Mouse (Mus musculus): ENCODE results near the gene Olfr1371.
"Not testable (repeated sequence)": the region's sequence is repeated elsewhere in the genome, so short reads cannot be mapped to it uniquely, and the experiment has no call there.

The Olfr1371 gene

DNA sequence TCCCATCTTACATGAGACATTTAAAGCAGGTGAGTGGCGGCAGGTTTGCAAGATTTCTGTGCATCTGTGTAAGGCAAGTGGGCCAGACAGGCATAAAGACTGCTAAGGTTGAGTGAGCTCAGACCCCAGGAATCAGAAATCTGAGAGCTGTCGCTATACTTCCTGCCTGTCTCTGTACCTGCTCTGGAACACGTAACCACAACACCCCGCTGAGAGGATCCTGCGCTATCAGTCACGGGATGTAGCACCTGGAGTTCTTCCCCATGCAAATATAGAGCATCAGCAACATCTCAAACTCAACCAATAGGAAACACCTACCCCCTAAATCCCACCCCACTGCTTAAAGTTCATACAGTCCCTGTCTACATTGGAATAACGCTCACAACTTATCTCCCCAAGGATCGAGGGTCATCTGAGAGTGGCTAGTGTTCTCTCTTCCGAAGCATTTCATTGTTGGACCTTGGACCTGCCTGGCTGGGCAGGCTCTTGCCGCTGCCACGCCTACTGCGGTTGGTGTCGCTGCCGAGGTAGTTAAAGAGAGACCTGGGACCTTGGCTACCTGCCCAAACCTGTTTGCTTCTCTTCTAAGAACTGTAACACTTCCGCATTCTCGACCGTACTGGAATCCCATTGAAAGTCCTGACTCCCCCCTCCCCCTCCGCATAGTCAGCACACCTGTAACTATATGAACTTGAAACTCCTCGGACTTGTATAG, 10.3 kb upstream of the Olfr1371 start:
- DNase-seq, result no peak

DNA sequence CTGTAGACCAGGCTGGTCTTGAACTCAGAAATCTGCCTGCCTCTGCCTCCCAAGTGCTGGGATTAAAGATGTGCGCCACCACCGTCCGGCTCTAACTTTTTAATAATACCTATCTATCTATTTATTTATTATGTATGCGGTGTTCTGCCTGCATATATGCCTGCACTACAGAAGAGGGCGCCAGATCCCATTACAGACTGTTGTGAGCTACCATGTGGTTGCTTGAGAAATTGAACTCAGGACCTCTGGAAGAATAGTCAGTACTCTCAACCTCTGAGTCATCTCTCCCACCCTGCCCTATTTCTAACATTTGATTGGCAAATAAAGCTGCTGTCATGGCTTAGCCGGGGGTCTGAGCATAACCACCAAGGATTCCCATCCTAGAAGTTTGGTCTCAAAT, 9.1 kb upstream of the Olfr1371 start:
- no peak for DNase-seq

DNA sequence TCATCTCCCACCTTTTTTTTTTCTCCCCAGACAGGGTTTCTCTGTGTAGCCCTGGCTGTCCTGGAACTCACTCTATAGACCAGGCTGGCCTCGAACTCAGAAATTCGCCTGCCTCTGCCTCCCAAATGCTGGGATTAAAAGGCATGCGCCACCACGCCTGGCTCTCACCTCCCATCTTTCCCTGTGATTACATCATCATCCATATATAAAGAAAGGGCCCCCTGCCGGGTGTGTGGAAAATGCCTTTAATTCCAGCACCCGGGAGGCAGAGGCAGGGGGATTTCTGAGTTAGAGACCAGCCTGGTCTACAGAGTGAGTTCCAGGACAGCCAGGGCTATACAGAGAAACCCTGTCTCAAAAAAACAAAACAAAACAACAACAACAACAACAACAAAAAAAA, 8.1 kb upstream of the Olfr1371 start:
- not testable (repeated sequence) for DNase-seq

DNA sequence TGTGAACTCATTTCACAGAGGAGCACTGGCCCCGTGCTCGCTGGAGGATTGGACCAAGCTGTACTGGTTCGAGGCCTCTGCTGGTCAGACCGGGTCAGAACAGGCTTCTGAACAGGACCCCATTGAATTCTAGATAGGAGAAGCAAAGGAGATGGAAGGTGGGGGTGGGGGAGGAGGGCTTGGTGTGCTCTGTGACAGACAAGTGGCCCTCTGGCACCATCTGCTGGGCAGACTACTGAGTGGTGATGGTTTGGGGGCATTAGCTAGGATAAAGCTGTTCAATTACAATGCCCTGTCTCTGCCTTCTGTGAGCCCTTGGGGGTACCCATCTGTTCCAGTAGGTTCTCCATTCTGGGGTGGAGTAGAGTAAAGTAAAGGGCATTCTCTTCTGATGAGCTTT, 6.5 kb upstream of the Olfr1371 start:
- DNase-seq, result peak; percentile 54

DNA sequence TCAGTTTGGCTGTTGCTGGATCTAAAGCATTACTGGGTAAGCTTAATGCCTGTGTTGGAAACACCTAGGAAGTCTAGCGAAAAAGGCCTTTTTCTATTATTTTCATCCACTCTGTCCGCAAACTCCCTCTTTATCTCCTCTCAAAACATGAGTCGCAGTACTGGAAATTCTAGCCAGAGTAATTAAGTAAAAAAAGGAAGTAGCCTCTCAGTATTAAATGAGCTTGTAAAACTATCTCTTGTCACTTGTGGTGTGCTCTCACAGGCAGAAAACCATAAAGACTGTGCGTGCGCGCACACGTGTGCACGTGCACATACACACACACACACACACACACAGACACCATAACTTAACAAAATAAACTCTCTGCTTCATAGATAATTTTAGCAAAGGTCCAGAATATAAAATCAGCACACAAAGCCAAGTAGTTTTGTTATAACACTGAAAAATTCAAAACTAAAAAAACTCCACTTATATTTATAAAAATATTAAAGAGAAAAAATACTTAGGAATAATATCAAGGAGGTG, 17.2 kb downstream of the Olfr1371 start:
- not testable (repeated sequence) for DNase-seq

DNA sequence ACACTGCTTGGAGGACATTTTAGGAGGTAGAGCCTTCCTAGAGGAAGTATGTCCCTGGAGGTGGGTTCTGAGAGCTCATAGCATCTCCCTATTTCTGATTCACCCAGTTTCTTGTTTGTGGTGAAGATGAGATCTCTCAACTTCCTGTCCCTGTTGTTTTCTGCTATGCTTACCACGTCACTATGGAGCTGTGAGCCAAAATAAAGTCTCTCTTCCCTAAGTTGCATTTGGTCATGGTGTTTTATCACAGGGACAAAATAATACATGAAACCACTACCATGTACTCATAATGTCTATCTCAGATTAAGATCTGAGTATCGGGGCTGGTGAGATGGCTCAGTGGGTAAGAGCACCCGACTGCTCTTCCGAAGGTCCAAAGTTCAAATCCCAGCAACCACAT, 33.1 kb downstream of the Olfr1371 start:
- not testable (repeated sequence) for DNase-seq

DNA sequence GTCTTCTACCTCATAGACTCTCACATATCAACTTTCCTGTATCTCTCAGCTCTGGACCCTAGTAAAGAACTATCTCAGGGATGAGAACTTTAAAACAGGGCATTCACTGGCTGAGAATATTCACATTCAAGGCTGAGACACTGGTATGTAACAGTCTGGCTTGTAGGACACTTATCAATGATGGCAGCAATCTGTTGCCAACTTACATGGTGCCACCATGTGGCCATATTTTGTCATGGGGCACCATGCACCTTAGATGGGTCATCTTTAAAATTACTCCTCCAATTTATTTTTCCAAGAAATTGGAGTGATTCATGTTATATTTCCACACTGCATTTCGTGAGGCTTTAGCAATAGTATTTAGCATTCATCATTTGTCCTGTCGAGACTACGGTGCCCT, 33.9 kb downstream of the Olfr1371 start:
- not testable (repeated sequence) for DNase-seq

DNA sequence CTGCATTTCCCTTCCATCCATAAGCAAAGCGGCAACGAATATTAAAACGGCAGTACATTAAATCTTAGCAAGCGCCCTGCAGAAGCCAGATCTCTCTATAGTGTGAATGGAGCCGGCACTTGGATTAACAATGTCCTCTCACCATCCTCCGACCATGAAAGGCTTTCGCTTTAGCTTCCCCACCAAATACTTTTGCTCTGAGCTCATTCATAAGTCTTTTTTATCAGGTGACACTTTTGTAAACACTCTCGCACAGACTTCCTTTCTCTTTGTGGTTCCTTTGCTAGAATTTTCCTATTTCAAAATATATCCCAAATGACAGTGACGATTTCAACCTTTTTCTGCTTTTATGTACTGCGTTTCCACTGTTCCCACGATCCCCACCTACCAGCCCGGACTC, 45.3 kb downstream of the Olfr1371 start:
- DNase-seq, result no peak

DNA sequence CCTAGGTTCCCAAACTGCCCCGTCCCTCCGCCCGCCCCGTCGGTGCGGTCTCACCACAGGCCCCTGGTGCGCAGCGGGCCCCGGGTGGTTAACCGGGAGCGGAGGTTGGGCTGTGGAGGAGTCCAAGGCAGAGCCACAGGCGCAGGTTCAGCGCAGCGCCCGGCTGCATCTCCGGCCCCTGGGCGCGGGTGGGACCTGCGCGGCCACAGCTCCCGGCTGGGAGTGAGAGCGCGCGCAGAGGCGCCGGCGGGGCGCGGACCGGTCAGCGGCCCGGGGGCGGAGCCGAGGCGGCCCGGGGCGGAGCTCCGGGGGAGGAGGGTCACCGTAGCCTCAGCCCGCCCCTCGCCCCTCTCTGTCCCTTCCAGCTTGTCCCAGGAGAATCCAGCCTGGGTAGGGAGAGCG, 45.9 kb downstream of the Olfr1371 start:
- not testable (repeated sequence) for DNase-seq

DNA sequence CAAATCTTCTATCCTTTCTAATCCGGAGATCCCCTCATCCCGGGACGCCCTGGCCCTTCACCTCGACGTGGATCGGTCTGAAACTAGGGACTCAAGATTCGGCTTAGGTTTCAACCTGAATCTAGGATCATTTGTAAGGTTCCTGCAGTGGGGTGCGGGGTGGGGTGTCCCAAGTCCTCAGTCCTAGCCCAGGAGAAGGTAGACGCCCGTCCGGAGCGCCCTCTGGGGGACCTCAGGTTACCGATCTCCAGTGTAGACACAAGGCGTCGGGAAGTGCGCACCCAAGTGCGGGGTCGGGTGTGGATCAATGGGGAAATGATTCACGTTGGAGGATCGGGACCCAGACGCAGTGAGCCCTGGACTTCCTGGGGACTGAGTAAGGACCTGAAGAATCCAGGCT, 46.7 kb downstream of the Olfr1371 start:
- no peak for DNase-seq

DNA sequence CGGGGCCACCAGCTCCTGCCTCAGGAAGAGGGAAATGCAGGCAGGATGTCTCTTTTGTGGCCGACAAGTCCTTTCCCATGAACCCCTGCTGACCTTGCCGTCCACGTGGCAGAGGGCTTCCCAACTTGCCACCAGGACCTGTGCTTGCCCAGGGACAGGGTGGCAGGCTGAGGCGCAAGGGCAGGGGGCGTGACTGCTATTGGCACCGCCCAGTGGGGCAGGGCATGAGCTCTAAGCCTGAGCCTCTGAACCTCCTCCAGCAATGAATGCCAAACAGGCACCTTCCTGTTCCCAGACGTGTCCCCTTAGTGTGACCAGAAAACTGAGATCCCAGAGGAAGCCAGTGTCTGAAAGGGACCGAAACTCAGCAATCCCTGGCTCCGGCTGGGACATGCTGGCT, 49.9 kb downstream of the Olfr1371 start:
- DNase-seq, result no peak
